Mouse (Mus musculus): ENCODE measurements around the gene Zmiz1.

Gene Zmiz1

DNA sequence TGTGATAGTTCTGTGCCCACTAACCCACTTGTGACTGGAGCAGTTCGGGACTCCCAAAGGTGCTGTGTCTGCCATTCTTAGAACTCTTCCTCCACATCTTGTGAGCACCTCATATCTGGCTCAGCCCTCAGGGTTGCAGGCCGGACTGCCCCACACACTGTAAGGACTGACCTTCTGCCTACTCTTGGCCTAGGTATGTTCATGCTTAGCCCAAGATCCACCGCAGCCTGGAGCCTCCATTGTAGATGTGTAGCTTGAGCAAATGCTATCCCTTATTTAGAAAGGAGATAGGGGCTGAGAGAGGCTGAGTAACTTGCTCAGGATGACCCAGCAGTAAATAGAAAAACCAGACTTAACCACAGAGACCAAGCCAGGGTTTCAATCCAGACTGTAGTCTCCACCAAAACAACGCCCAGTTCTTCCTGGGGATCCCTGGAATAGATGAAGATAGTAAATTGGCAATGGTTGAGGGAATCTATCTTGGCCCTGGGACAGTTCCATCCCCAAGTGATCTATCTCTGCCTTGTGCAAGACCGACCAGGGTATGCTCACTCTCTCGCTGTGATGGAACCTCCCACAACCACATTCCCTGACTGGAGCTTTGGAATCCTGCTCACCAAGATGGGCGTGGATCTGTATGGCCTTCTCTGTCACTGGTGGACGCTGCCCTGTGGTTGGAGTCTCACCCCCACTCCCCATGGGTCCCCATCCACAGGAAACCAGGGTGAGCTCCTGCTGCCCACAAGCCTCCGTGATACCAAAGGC is 74.8 kb downstream of the Zmiz1 start:
- in situ Hi-C loops (cut with MboI, MseI): no loop called here

DNA sequence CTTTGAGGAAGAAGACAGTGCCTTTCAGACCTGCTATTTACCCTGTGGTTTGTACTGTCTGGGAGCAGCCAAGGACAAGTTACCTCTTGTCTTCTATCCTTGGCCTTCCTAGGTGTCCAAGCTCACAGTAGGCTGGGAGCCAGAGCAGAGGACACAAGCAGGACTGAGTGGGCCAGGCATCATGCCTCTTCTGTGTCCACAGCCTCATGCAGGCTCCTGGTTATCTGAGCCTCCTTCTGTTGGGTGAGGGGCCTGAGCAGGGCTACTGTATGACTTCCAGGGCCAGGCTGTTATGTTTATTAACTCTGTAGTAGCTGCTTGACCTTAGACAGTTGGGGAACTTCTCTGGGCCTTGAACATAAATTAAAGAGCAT is 75.4 kb downstream of the Zmiz1 start:
- in situ Hi-C loops (cut with MboI, MseI): no loop called here

- in situ Hi-C loops (cut with MboI, MseI): no loop called here
Measured at GRCm38 (mm10) chr14:25534918-25535582, 76.1 kb downstream of the Zmiz1 start.

DNA sequence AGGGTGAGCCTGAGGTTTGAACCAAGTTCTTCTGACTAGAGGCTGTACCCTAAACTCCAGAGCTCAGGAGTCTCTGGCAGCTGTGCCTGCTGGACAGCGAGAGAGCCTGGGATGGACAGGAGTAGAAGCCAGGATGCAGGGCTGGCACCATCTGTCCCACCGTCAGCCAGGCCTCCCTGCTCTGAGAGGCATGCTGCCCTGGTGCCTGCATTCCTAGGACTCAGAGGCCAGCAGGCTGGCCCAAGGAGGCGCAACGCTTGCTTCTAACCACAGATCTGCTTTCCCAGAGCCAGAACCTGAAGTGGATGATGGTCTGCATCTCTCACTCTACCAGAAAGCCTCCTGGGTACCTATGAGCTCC is 76.6 kb downstream of the Zmiz1 start:
- in situ Hi-C loops (cut with MboI, MseI): no loop called here

- in situ Hi-C loops (cut with MboI, MseI): no loop called here
Measured at GRCm38 (mm10) chr14:25536476-25536875, 77.5 kb downstream of the Zmiz1 start.

GRCm38 (mm10) chr14:25537351-25537750 is 78.4 kb downstream of the Zmiz1 start:
- in situ Hi-C loops (cut with MboI, MseI): no loop called here

DNA sequence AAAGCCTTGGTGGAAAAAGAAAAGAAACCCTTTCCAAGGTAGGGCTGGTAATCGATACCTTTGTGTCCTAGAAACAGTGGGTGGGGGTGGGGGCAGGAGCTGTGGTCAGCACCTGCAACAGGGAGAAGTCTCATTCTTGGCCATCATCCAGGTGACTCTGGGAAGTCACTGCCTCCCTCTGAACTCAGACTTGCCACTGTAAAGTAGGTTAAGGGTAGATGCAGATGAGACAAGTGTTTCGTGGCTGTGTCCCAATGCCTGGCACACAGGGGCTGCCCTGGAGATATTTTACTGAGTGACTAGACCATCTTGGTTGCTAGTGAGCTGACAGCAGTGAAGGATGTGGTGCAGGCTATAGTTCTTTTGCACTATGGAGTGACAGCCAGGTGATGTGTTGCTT is 79.5 kb downstream of the Zmiz1 start:
- in situ Hi-C loops (cut with MboI, MseI): no loop called here

DNA sequence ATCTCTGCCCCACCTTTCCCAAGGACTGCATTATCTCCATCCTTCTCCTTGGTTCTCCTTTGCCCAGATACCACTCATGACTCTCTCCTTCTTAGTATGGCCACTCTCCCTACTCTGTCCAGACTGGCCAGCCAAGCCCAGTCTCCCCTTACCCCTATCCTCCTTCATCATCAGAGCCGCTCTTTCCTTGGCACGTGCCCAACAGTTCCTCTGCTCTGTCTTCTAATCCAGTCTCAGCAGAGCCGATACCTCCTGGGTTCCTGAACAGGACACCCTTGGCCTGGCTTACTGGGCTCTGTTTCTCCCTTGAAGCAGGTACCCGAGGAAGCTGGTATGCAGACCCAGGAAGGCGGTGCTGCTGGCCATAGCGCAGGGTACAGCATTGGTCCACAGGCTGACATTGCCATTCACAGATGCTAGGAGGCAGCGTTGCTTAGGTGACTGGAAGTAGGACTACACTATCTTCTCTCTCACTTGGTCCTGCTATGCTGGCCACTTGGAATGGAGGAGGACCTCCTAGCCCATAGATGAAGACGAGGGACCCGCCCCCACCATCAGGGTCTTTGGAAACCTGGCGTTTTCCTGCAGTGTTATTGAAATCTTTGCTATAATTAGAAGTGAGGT is 80.6 kb downstream of the Zmiz1 start:
- in situ Hi-C loops (cut with MboI, MseI): no loop called here

DNA sequence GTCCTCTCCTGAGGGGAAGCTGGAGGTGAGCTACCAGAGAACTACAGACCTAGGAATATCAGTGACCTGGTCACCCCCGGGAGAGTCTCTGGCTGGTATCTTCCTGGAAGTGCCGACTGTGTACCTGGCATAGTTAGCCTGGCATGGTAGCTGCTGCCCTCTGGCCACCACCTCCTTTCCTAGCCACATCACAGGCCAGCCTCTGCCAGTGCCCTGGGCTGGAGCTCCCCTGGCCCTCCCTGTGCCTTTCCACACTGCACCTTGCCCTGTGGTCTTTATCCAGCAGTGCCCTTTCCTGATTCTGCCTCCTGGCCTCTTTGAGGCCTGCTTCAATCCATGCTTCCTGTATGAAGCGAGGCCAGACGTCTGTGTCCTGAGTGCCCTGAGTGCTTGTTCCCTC is 81.2 kb downstream of the Zmiz1 start:
- in situ Hi-C loops (cut with MboI, MseI): no loop called here

DNA sequence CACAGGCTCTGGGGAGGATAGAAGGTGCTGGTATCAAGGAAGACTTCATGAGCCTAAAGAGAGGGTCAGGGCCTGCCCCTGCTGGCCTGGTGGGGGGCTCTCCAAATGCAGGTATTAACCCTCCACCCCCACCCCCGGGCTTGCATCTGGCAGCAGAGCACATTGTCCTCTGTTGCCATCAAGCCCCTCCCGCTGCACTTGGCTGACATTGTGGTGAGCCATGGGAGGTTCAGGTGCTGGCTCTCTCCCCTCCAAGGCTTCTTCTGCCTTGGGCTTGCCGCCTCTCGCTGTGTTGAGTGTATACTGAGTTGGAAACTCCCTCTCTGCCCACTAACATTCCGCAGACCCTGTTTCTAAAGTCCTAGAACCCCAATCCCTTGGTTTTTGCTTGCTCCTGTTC is 82.2 kb downstream of the Zmiz1 start:
- in situ Hi-C loops (cut with MboI, MseI): no loop called here

DNA sequence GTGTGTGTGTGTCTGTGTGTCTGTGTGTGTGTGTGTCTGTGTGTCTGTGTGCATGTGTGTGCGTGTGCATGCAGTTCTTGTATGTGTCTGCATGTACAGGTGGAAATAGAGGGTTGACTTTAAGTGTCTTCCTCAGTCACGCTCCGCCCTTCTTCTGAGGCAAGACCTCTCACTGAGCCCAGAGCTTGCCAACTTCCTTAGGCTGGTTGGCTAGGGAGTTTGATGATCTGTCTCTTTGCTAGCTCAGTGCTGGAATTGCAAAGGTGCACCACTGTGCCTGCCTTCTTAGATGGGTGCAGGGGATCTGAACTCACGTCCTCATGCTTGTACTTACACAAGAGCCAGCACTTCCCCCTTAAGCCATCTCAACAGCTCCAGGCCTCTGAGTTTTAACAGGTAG is 84.1 kb downstream of the Zmiz1 start:
- in situ Hi-C loops (cut with MboI, MseI): no loop called here

- in situ Hi-C loops (cut with MboI, MseI): no loop called here
Measured at GRCm38 (mm10) chr14:25543927-25544326, 84.9 kb downstream of the Zmiz1 start.

DNA sequence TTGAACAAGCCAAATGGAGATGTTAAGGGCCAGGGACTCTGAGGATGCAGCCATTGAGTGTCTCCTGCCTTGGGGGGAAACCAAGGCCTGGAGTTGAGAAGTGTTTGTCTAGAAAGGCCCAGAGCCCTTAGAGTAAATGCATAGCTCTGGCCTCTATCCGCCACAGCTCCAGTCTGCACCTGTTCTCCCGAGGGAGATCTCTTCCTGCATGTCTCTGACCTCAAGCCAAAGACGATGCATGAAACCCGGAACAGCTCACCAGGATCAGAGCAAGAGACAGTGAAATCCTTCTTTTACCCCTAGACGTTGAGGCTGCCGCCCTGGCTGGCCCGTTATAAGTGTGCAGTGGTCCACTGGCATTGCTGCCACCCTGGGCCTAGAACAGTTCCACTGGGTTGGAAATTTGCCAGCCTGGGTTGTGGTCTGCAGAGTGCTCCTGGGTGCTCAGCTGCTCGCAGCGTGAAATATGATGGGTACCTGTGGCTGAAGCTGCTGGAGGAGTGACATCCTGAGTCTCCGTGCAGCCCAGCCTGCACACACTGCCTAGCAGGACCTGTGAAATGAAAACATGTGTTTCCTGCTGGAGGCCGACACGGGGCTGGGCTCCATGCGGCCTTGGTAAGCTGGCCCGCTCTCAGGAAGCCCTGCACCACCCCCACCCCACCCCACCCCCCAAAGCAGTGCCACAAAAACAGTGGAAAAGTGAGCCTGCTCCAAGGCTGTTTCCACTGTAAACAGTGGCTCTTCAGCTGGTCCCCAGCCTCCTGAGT is 88.1 kb downstream of the Zmiz1 start:
- in situ Hi-C loops (cut with MboI, MseI): no loop called here

- in situ Hi-C loops (cut with MboI, MseI): no loop called here
Measured at GRCm38 (mm10) chr14:25547882-25548281, 88.9 kb downstream of the Zmiz1 start.

DNA sequence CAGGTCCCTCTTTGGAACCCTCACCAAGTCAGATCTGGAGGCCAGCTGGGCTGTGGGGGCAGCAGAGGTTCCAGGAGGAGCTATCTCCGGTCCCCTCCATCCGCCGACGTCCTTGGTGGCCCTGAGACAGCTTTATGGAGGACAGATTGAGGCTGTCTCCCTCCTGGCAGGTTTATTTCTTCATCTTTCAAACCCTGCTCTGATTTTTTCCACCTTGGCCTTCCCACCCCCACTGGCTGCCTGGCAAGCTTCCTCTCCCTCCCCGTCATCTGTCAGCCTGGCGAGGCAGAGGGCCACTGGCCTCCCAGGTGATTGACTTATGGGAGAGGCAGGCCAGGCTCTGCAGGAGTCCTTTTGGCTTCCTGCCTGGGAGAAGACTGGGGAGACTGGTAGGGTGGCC is 89.7 kb downstream of the Zmiz1 start:
- in situ Hi-C loops (cut with MboI, MseI): no loop called here

- in situ Hi-C loops (cut with MboI, MseI): no loop called here
Measured at GRCm38 (mm10) chr14:25549125-25549524, 90.1 kb downstream of the Zmiz1 start.

GRCm38 (mm10) chr14:25549871-25550840 is 91.2 kb downstream of the Zmiz1 start:
- in situ Hi-C loops (cut with MboI, MseI): loop anchor here (10.0 kb wide), 1 partner anchor 775 kb away; no protein-coding TSS in a partner anchor

DNA sequence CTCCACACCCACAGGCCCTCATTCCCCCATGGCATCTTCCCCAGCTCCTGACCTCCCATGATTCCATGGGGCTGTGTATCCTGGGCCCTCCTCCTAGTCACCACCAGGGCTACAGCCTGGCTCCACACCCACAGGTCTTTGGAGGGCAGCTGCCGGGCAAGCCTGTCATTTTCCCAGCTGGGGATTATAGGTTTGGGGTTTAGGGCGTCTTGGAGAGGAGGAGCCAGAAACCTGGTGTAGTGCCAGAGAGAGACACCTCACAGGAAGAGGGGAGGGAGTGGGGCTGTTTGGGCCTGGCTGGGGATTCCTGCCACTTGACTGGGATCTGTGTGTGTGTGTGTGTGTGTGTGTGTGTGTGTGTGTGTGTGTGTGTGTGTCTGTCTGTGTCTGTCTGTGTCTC is 92.7 kb downstream of the Zmiz1 start:
- in situ Hi-C loops (cut with MboI, MseI): loop anchor here (10.0 kb wide), 1 partner anchor 777 kb away; no protein-coding TSS in a partner anchor

DNA sequence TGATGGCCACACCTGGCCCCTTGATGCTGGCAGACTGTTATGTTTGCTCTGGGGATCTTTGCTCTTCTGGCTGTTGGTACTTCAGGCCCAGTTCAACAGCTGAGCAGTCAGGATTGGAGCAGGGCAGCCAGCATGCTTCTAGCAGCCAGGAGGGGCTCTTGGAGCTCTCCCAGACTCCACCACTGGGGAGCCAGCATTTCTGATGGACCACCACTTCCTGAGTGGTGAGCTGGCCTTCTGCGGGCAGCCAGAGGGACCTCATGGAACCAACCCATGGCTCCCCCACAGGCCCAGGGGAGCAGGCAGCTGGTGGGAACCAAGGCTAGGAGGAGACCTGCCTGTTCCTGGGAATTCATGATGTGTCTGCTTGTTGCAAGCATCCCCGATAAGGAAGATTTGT is 94.4 kb downstream of the Zmiz1 start:
- in situ Hi-C loops (cut with MboI, MseI): loop anchor here (10.0 kb wide), 1 partner anchor 779 kb away; no protein-coding TSS in a partner anchor

- in situ Hi-C loops (cut with MboI, MseI): loop anchor here (10.0 kb wide), 1 partner anchor 780 kb away; no protein-coding TSS in a partner anchor
Measured at GRCm38 (mm10) chr14:25554781-25555180, 95.8 kb downstream of the Zmiz1 start.

GRCm38 (mm10) chr14:25555291-25555781 is 96.4 kb downstream of the Zmiz1 start:
- in situ Hi-C loops (cut with MboI, MseI): loop anchor here (10.0 kb wide), 1 partner anchor 781 kb away; no protein-coding TSS in a partner anchor

Data from regulatory T cell (primary cell).